Mouse (Mus musculus): ENCODE results near the gene Tanc1.

Tanc1 gene

DNA sequence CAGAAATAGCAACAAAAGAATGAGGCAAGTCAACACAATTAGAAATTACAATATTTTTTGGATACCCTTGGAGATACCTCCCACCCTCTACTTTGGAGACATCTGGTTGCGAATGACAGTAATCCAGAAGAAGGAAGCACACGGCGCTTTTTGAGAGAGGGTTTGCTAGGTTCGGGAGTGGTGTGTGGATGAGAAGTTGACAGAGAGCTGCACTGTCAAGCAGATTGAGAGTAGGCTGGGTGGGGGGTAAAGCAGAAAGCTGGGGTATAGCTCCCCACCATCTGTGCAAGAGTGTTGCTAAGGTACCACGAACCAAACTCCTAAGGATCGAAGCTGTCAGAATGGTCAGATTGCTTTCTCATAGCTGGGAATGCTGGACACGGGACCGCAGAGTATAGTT is 40.0 kb downstream of the Tanc1 start:
- DNase-seq (ENCODE audit: low spot score) = no peak

DNA sequence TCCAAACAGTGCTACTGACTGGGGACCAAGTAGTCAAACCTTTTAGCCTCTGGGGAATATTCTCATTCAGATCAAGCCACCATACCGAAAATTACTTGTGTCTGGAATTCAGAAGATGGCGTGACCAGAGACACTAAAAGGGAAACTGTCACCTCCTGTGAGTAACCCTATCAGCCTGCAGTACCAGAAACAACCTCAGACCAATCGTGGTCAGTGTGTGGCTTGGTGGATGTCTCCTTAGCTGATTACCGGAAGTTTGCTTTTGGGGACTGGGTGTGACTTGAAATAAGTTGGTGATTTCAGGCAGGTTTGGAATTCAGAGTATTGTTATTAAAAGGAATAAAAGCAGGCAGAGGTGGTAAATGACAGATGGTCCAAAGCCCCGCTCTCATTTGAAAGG is 40.9 kb downstream of the Tanc1 start:
- no peak for DNase-seq (ENCODE audit: low spot score)

DNA sequence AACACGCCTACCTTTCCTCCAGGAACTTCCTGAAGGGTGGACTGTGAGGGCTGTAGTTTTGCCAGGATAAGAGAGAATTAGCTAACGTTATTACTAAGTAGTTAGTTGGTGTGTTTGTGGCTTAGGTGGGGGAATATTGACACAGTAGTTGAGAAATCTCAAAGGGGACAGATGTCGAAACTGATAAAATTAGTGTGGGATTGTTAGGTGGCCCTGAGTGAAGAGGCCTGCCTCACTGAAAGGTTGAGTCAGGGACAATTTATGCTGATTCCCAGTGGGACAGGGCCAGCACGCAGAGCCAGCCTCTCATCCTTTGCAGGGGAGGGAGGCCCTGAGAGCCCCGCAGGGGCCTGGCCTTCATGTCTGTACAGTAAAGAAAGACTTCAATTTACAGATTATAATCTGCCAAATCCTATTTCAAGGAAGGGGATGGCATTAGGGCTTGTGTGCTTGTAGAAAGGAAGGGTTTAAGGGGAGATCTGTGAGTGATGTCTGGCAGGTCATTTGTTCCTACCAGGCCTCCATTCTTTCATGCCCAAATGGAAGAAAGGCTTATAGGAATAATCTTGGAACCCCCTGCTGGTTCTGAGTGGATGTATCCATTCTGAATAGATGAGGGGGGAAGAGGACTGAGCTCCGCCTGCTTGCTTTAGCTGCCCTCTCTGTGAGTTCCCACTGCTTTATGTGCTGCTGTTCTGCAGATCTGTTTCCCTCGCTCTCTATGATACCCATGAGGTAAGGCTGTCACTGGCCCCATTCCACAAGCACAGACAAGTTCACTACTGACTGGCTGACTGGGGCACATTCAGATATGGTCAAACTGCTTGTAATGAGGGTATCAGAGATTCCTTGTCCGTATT is 41.7 kb downstream of the Tanc1 start:
- no peak for DNase-seq (ENCODE audit: low spot score)

DNA sequence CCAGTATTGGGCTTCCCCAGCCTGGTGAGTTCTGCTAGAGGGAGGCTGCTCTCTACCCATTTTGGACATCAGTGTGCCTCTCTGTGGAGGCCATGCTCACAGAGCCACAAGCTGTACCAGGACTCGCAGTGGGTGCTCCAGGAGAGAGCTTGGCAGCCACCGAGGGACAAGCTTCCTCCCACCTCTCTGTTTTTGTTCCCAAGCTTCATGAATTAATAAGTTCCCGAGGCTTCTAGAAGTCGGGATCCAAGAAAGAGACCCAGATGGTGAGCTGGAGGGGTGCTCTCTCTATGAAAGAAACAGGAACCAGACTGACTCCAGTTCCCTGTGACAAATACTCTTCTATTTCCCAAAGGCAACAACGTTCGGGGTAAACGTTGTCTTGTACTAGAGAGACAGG is 43.6 kb downstream of the Tanc1 start:
- no peak for DNase-seq (ENCODE audit: low spot score)

DNA sequence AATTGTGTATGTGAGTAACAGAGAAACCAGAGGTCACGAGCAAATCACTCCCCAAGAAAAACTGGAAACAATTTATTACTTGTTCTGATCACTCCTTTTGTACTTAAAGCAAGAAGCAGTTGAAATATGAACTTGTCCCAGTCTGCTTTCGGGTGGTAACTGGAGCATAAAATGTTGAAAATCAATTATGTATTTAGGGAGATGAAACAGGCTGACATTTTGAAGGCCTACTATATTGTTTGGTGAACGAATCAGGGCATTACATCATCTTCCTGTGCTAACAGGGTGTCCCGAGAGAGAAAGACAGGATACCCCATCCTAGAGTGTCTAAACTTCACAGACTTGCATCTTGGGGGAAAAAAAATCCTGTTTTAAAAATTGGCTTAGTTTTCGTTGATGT is 44.8 kb downstream of the Tanc1 start:
- no peak for DNase-seq (ENCODE audit: low spot score)

DNA sequence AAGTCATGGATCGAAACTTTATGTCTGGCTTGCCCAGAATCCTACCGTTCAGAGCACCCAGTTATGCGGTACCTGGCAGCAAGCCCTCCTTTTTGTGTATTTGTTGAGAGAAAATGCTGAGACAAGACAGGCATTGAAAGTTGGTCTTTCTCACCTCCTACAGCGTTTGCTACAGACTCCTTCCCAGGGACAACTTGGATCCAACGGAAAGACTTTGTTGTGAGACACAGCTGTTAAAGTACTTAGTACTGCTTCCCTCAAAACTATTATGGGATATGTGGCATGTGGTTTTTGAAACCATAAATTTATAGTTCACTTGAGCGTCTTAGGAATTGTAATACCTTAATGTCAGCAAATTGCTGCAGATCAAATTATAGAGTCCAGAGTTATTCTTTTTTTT is 47.8 kb downstream of the Tanc1 start:
- DNase-seq (ENCODE audit: low spot score) = no peak

DNA sequence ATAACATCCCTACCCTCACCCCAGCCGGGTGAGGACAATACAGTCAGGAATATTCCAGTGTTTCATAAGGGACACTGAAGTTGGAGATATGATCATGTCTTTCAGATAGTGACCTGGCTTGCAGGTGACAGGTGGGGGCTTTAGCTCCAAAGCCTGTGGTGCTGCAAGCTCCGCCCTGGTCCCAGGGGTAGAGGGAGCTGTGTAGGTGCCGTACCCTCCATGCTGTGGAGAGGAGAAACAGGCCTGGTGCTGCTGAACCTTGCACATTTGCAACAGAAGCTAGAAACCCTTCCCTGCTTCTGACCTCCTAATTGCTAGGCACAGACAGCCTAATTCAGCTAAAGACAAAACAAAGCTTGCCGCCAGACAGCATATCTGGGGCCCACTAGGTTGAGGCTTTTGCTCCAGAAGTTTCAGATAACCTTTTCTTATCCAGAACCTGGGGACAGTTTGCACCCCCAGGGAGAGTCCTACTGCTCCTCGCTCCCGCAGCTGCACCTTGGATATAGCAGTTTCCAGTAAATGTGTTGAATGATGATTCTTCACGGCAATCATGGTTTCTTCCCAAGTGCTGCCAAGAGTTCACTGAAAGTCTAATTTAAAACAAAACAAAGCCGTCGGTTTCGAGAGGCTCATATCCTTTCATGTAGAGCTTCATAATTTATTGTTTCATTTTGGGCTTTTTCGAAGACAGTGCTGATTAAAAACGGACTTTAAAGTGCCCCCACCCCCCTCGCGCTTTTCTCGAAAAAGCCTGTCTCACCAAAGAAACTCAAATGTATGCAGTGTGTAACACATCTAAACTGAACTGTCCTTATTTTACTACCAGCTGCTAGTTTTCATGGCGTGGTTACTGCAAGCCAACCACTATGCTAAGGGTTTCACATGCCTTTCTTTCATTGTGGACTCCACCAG is 49.3 kb downstream of the Tanc1 start:
- DNase-seq (ENCODE audit: low spot score) = no peak

DNA sequence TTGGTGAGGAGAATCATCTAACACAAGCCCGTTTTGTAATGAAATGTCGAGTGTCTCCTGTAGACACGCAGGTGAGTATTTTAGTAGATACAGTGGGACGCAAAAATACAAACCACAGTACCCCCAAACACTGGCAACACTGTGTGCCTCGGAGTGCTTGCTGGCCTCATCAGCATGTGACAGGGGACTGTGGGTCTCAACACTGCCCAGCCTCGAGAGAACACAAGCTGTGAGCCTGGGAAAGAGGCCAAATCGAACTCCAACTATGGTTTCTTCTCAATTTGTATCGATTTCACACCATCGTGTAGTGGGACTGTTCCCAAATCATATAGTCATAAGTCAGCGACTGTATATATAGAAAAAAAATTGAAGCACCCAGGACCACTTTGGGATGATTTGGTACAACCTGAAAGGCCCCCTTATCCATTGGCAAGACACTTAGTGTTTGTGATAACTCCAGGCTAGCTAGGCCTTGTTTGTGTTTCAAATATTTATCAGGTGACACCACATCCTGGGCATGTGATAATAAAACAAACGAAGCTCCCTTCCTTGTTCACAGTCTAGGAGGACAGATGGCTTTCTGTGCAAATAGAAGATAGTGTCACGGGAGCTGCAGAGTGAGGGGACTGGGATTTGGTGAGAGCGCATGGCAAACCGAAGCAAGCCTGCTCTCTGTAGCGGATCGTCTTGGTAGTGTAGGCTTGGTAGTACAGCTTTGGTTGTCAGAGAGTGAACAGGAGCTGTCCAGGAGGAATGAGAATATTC is 53.1 kb downstream of the Tanc1 start:
- no peak for DNase-seq (ENCODE audit: low spot score)

DNA sequence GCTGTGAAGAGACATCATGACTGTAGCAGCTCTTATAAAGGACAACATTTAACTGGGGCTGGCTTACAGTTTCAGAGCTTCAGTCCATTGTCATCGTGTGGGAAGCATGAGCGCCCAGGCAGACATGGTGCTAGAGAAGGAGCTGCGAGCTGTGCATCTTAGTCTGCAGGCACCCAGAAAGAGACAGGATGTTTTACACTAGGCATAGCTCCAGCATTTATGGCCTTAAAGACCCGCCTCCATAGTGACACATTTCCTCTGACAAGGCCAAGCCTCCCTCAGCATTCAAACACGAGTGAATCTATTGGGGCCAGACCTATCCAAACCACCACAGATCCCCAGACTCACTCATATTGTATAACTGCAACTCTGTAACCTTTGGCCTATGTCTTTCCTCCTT is 54.7 kb downstream of the Tanc1 start:
- DNase-seq (ENCODE audit: low spot score) = no peak

DNA sequence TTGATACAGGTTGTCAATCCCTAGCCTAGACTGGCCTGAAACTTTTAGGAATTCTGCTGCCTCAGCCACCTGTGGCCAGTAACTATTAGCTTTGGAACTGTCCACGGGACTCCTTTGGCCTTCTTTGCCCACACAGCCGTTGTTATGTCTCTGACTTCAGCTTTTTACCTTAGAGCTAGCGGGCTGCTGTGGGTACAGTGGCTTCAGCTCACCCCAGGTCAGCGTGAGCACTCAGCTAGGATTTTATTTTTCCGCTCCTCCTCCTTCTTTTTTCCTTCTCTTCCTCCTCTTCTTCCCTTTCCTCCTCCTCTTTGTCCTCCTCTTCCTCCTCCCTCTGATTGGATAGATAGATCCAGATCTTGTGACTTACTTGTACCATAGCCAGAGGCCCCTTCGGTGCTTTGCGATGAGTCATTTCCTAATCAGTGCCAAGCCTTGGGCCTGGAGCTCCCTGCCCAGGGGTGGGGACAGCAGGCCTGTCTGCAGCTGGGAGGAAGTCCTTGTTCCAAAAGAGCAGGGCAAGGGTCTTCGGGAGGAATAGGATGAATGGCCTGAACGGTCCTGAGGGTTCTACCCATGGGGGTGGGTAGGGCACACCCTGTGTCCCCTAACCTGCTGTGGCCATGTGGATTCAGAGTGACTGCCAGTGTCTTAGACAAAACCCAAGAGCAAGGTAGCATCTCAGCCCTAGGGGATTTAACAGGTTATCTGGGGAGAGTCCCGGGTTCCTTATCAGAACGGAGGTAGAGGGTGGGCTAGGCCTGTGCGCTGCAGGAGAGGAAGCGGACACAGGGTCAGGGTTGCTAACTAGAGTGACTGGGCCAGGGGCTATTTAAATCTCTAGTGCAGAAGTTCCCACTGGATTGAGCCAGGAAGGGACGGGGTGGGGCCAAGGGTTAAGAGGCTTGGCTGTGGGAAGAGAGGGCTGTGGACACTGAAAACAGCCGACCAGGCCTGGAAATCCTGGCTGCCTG is 58.5 kb downstream of the Tanc1 start:
- DNase-seq (ENCODE audit: low spot score) = no peak

DNA sequence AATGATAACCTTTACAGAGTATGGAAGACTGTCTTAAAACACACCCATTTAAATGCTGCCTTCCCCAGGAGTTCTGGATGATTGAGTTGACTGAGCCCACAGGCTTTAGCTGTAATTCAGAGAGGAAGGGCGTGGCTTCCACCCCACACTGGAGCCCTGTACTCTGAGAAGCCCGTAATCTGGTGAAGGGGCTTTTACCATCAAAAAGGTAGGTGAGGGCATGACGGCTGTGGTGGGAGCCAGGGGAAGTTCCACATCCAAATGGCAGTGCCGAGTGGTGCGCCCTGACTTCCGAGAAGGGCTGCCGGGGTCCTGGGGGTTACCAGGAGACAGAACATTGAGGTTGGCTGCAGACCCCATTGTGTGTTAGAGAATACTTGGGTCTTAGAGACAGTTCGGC is 59.8 kb downstream of the Tanc1 start:
- DNase-seq (ENCODE audit: low spot score) = no peak

DNA sequence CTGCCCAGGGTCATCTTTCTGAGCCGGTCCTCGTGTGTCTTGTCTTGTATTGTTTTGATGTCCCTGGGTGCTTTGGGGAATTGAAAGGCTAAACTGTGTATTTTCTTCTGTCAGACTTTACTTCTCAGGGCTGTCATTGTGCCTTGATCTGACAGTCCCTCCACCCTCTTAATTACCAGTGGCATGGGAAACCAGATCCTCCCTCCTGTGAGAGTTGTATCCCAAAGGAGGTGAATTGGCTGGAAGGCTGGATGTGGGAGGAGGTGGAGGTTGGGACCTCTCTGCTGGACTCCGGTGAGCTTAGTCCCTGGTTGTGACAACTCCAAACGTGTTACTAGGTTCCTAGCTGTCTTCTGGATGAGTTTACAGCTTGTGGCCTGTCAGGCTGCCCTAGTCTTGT is 60.2 kb downstream of the Tanc1 start:
- DNase-seq (ENCODE audit: low spot score) = no peak

DNA sequence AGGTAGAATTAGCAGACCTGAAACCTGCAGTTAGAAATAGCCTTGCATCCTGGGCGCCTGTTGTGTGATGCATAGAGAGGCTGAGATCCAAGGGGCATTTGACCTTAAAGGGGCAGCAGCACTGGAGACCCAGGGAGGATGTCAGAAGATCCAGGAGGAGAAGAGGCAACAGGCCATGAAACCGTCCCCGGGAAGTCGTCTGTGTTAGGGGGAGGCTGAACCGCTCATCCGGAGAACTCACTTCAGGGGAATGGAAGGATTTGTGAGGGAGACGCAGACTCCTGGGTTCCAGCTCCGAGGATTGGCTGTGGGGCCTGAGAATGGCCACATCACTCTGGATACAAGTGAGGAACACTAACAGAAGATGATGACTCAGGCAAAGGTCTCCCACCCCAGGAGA is 60.8 kb downstream of the Tanc1 start:
- DNase-seq (ENCODE audit: low spot score) = no peak

DNA sequence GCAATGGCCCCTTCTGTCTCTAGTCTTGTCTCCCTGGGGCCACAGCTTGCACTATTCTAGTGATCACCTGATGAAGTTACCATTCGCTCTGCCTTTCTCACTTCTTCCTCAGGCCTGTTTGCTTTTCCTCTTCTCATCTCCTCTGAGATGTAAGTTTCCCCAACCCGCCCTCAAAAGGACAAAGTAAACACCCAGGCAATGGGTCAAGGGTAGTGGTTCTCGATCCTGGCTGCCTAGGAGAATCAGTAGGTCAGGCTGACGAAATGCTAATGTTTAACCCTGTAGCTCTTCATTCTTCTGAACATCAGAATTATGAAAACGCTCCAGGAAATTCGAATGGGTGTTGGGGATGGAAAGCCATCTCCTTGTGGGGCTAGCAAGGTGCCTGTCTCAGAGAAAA is 61.5 kb downstream of the Tanc1 start:
- no peak for DNase-seq (ENCODE audit: low spot score)

DNA sequence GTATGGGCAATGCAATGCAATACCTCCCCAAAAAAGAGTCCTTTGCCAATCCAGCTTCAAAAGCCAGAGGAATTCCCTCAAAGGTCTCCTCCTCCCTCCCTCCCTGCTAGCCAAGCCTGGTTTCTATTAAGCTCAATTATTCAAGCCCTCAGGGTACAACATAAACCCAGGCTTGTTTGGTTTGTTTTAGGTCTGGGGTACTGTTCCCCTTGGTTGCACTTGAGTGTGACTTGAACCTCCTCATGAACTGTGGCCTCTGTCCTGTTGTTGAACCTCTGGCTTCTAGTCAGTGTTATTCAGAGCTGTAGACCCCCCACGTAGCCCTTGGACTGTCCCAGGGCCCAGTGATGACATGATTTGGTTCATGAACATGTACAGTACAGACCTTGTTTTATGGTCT is 62.0 kb downstream of the Tanc1 start:
- no peak for DNase-seq (ENCODE audit: low spot score)

DNA sequence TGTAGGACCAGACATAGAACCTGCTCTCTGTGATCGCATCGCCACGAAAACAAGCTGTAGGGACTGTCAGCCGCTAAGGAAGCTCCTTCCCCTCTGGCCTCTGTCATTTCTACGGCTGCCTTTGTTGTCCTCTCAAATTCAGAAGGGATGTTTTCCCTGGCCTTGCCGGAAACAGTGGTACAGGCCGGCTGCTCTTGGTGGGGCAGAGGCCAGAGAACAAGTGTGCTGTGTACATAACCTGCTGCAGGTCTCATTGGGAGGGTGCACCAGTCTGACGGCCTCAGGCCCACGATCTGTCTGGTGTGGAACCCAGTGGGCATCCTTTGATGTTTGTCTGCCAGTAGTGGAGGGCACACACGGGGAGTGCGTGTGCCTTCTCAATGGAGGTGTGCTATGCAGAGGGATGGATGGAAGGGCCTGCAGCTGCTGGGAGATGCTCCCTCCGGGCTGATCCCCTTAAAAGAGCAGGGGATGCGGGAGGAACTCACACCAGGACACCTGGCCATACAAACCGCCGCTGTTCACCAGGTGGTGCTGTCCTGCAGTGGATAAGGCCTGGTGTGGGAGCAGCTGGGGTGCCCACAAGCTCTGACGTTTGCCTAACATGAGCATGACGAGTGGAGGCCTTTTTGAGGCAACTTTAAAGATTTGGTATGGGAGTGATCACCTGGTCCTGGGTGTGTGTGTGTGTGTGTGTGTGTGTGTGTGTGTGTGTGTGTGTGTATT is 63.6 kb downstream of the Tanc1 start:
- no peak for DNase-seq (ENCODE audit: low spot score)

DNA sequence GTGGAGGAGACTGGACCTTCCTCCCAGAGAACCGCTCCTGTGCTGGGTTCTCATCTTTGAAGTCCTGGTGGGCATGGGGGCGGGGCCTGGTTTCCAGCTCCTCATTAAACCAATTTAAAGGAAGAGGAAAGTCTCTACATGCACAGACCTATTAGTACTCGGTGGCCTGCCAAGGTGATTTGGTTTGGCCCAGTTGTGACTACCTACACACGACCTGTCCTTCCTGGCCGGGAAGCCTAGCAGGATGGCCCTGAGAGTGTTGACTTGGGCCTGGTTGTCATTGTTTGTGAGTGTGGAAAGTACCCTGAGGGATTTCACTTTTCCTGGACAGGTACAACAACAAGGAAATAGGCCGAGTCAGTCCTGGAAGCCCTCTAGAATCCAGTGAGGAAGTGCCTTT is 64.2 kb downstream of the Tanc1 start:
- DNase-seq (ENCODE audit: low spot score) = no peak

DNA sequence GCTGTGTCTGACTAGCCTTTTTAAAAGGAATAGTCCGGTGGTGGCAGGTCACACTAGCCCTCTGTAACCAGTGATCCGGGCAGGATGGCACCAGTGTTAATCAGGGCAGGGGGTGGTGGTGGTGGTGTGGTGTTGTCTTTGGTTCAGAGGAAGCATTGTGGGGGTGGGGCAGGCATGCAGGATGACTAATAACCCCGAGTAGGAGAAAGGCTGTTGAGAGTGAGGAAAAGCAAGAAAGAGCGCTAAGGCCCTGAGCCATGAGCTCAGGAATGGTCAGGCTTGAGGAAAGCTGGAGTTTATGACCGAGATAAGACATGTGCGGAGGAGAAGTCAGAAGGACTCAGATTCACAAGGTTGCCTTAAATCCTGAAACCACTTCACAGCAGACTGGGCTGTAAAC is 64.6 kb downstream of the Tanc1 start:
- DNase-seq (ENCODE audit: low spot score) = no peak

DNA sequence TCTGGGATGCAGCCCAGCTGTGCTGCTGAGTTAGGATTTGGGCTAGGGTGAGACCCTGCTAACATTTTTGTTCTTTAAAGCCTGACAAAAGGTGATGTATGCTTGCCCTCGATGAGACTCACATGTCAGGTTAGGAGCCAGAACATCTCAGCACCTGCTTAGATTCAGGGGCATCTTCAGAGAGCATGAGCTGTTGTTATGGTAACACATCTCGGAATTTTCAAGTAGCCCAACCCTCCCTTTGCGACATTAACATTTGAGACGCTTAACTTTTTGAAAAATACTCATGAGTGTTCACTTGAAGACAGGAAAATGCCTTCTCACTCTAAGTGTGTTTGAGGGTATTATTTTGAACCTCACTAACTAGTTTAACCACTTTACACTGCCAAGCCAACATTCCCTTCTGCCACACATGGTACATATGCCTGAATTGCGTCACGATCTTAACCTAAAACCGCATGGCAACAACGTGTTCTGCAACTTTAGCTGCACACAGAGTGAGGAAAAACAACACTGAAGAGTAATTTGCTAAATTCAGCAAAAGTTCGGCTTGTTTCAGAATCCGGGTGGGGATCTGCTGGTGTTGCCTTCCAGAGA is 67.7 kb downstream of the Tanc1 start:
- DNase-seq (ENCODE audit: low spot score) = no peak

DNA sequence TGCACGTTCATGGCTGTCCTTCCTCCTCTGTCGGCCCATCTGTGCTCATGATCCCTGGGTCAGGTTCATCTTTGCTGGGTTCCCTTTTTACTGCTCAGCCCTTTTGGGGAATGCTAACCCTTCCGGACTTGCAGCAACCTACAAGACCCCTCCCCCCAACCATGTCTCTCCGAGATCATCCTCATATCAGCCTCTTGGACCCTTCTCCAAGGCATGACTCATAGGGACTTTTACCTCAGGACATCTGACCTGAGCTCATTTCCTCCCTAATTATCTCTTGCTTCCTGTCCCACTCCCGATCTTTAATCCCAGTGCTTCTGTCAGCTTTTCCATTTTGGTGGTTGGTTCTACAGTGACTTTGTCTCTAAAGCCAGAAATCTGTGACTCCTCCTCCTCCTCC is 68.9 kb downstream of the Tanc1 start:
- DNase-seq (ENCODE audit: low spot score) = no peak

Data from urinary bladder, postnatal 10 days (tissue).